Mouse (Mus musculus) limb, embryonic 10.5 days (tissue): ENCODE results near the gene Pex7. TPM values are rescaled to one million over a fixed set of nuclear protein-coding genes. Genes with fewer than 3 reads are reported as not detected.
"Not testable (repeated sequence)": the region's sequence is repeated elsewhere in the genome, so short reads cannot be mapped to it uniquely, and the experiment has no call there.

Source experiments
- DNase-seq: peaks from one replicate; pipeline ENCODE4 v3.0.0-alpha.2; 2017; ENCODE audit warnings: low spot score
- H3K27ac ChIP-seq: fragments of 300-500 bp; sonication (generic); 2 replicates; pipeline ENCODE4 v1.5.1; 2016; ENCODE audit warnings: mild to moderate bottlenecking
- H3K27me3 ChIP-seq: fragments of 300-500 bp; sonication (generic); 2 replicates; pipeline ENCODE4 v1.6.1; 2016; ENCODE audit warnings: low read depth, mild to moderate bottlenecking; ENCODE audit not compliant: poor library complexity, severe bottlenecking
- H3K36me3 ChIP-seq: fragments of 300-500 bp; sonication (generic); 2 replicates; pipeline ENCODE4 v1.6.1; 2016; ENCODE audit warnings: mild to moderate bottlenecking, moderate library complexity
- H3K4me1 ChIP-seq: fragments of 300-500 bp; sonication (generic); 2 replicates; pipeline ENCODE4 v1.6.1; 2016
- H3K4me3 ChIP-seq: fragments of 300-500 bp; sonication (generic); 2 replicates; pipeline ENCODE4 v1.5.1; 2016; ENCODE audit warnings: mild to moderate bottlenecking, moderate library complexity
- H3K9me3 ChIP-seq: fragments of 300-500 bp; sonication (generic); replicated peaks from 2 replicates; pipeline ENCODE4 v1.6.1; 2016; ENCODE audit warnings: mild to moderate bottlenecking
- WGBS: fragments of 180-500 bp; shearing (Covaris S2); methylation state at CpG from one replicate; pipeline ENCODE4 v1.1.7; 2016; 5-methylcytosine and 5-hydroxymethylcytosine counted together
- polyA plus RNA-seq: library from polyadenylated mRNA; unstranded; fragments of >200 nt; fragmentation: Nextera tagmentation; extraction: Ambion mirVana; gene quantifications from 2 replicates; pipeline ENCODE4 v1.2.1, GENCODE M21; 2016

The Pex7 gene
- polyA plus RNA-seq, 1 experiment from 2014 or later = 19.1 TPM

GRCm38 (mm10) chr10:19926391-19926897, 19.0 kb upstream of the Pex7 start:
- H3K27ac ChIP-seq, DNase-seq, H3K27me3 ChIP-seq, H3K36me3 ChIP-seq, H3K9me3 ChIP-seq, H3K4me1 ChIP-seq, H3K4me3 ChIP-seq: not testable (repeated sequence)
- 89% methylated on average over 4 of the region's 4 CpGs for WGBS

- Histone ChIP-seq H3K4me1 (no peaks in the 10 kb centered on the region), H3K36me3 (no peaks in the 10 kb centered on the region), H3K27ac (no peak overlapping the region), H3K4me3 (no peak overlapping the region), H3K27me3 (no peaks in the 10 kb centered on the region), H3K9me3 (no peaks in the 10 kb centered on the region)
- DNase-seq = no peak
- 79% methylated on average over 2 of the region's 2 CpGs for WGBS
These were observed 16.8 kb upstream of the Pex7 start for GRCm38 (mm10) chr10:19924256-19924655.

GRCm38 (mm10) chr10:19922410-19922809, 14.9 kb upstream of the Pex7 start:
- no peak overlapping the region for H3K4me3 ChIP-seq

GRCm38 (mm10) chr10:19915301-19915700, 7.8 kb upstream of the Pex7 start:
- Histone ChIP-seq H3K27ac (no peak overlapping the region), H3K9me3 (no peaks in the 10 kb centered on the region), H3K36me3 (no peaks in the 10 kb centered on the region), H3K27me3 (no peaks in the 10 kb centered on the region), H3K4me1 (no peaks in the 10 kb centered on the region), H3K4me3 (no peak overlapping the region)
- DNase-seq = no peak
- 41% methylated on average over 1 of the region's 1 CpGs for WGBS

More at GRCm38 (mm10) chr10:19922410-19922809, 14.9 kb upstream of the Pex7 start:
- DNase-seq = no peak
- H3K4me1 ChIP-seq = no peaks in the 10 kb centered on the region
- H3K27ac ChIP-seq = no peak overlapping the region
- no peaks in the 10 kb centered on the region for H3K9me3 ChIP-seq
- no peaks in the 10 kb centered on the region for H3K36me3 ChIP-seq
- H3K27me3 ChIP-seq = no peaks in the 10 kb centered on the region
- whole genome bisulfite sequencing = 72% methylated on average over 4 of the region's 4 CpGs

GRCm38 (mm10) chr10:19913806-19914205, 6.3 kb upstream of the Pex7 start:
- Histone ChIP-seq H3K36me3 (no peaks in the 10 kb centered on the region), H3K4me1 (no peaks in the 10 kb centered on the region), H3K27ac (no peak overlapping the region), H3K9me3 (no peaks in the 10 kb centered on the region), H3K27me3 (no peaks in the 10 kb centered on the region), H3K4me3 (no peak overlapping the region)
- 87% methylated on average over 4 of the region's 4 CpGs for WGBS
- peak; percentile 24 for DNase-seq

GRCm38 (mm10) chr10:19911583-19911982, 4.1 kb upstream of the Pex7 start:
- H3K27ac ChIP-seq = no peak overlapping the region
- 48% methylated on average over 1 of the region's 1 CpGs for WGBS
- H3K4me3 ChIP-seq = no peak overlapping the region
- H3K4me1 ChIP-seq = no peaks in the 10 kb centered on the region
- no peaks in the 10 kb centered on the region for H3K27me3 ChIP-seq
- no peak for DNase-seq
- no peaks in the 10 kb centered on the region for H3K9me3 ChIP-seq
- H3K36me3 ChIP-seq = no peaks in the 10 kb centered on the region

GRCm38 (mm10) chr10:19910516-19910915, 3.0 kb upstream of the Pex7 start:
- H3K9me3 ChIP-seq = no peaks in the 10 kb centered on the region
- WGBS = 89% methylated on average over 2 of the region's 2 CpGs
- H3K4me3 ChIP-seq = no peak overlapping the region
- no peaks in the 10 kb centered on the region for H3K27me3 ChIP-seq
- no peaks in the 10 kb centered on the region for H3K36me3 ChIP-seq
- H3K4me1 ChIP-seq = no peaks in the 10 kb centered on the region
- no peak for DNase-seq
- H3K27ac ChIP-seq = no peak overlapping the region

- DNase-seq = no peak
- Histone ChIP-seq H3K36me3 (no peaks in the 10 kb centered on the region), H3K9me3 (no peaks in the 10 kb centered on the region), H3K27me3 (no peaks in the 10 kb centered on the region), H3K4me1 (no peaks in the 10 kb centered on the region), H3K27ac (no peak overlapping the region), H3K4me3 (no peak overlapping the region)
- 86% methylated on average over 2 of the region's 2 CpGs for WGBS
These were observed 587 bp upstream of the Pex7 start for GRCm38 (mm10) chr10:19908076-19908475.

GRCm38 (mm10) chr10:19904077-19904820, 3.2 kb downstream of the Pex7 start:
- no peak overlapping the region for H3K4me3 ChIP-seq
- no peaks in the 10 kb centered on the region for H3K9me3 ChIP-seq
- no peaks in the 10 kb centered on the region for H3K4me1 ChIP-seq
- H3K27me3 ChIP-seq = no peaks in the 10 kb centered on the region
- H3K36me3 ChIP-seq = peaks cover 7% of the 10 kb centered on the region
- 87% methylated on average over 13 of the region's 13 CpGs for WGBS
- no peak overlapping the region for H3K27ac ChIP-seq
- no peak for DNase-seq

GRCm38 (mm10) chr10:19901992-19902391, 5.5 kb downstream of the Pex7 start:
- Histone ChIP-seq H3K4me3 (no peak overlapping the region), H3K9me3 (no peaks in the 10 kb centered on the region), H3K36me3 (peaks cover 7% of the 10 kb centered on the region), H3K27me3 (no peaks in the 10 kb centered on the region), H3K27ac (no peak overlapping the region), H3K4me1 (no peaks in the 10 kb centered on the region)
- WGBS = 88% methylated on average over 7 of the region's 7 CpGs
- DNase-seq = no peak

GRCm38 (mm10) chr10:19900191-19900590, 7.3 kb downstream of the Pex7 start:
- Histone ChIP-seq H3K27ac (no peak overlapping the region), H3K4me3 (no peak overlapping the region), H3K4me1 (no peaks in the 10 kb centered on the region), H3K9me3 (no peaks in the 10 kb centered on the region), H3K27me3 (no peaks in the 10 kb centered on the region), H3K36me3 (peaks cover 7% of the 10 kb centered on the region)
- DNase-seq = no peak
- WGBS = 55% methylated on average over 2 of the region's 2 CpGs

- DNase-seq = peak; percentile 58
- Histone ChIP-seq H3K4me1 (no peaks in the 10 kb centered on the region), H3K27ac (no peak overlapping the region), H3K27me3 (no peaks in the 10 kb centered on the region), H3K36me3 (no peaks in the 10 kb centered on the region; the same call in 1 of the 2 replicates), H3K9me3 (no peaks in the 10 kb centered on the region), H3K4me3 (no peak overlapping the region)
- WGBS = 13% methylated on average over 4 of the region's 4 CpGs
These were observed 13.5 kb downstream of the Pex7 start for GRCm38 (mm10) chr10:19893976-19894375.

GRCm38 (mm10) chr10:19893146-19893545, 14.3 kb downstream of the Pex7 start:
- H3K9me3 ChIP-seq = no peaks in the 10 kb centered on the region
- no peak overlapping the region for H3K4me3 ChIP-seq
- DNase-seq = no peak
- no peaks in the 10 kb centered on the region for H3K4me1 ChIP-seq
- H3K27me3 ChIP-seq = no peaks in the 10 kb centered on the region
- peaks cover 3% of the 10 kb centered on the region; the same call in 1 of the 2 replicates for H3K36me3 ChIP-seq
- no peak overlapping the region for H3K27ac ChIP-seq
- WGBS = 87% methylated on average over 6 of the region's 6 CpGs
